Mouse (Mus musculus): Measurements from ENCODE around the gene Sqstm1. TPM values are rescaled to one million over a fixed set of nuclear protein-coding genes. Genes with fewer than 3 reads are reported as not detected.

Sqstm1 gene
- total and polyA plus RNA-seq, 2 experiments = 252 to 254 TPM

- H3K27ac ChIP-seq (replicated peaks; ENCODE audit: insufficient read depth, low read depth, low read length) = no peak overlapping the region
- TF ChIP-seq CTCF (IDR thresholded peaks at IDR 0.05; ENCODE audit: low read depth, low read length) (no peak), POLR2A (IDR thresholded peaks at IDR 0.05; ENCODE audit: extremely low read depth, insufficient read depth, low read length) (no peak)
- DNase-seq (ENCODE audit: extremely low read depth, low read depth, low spot score) = no peak
- peaks cover 50% of the 10 kb centered on the region for H3K36me3 ChIP-seq (ENCODE audit: control insufficient read depth, insufficient read depth, low read length)
- H3K4me3 ChIP-seq (ENCODE audit: insufficient read depth, low read depth, low read length) = no peak overlapping the region
- H3K9ac ChIP-seq (ENCODE audit: low read depth, low read length) = no peak overlapping the region; the same call in 1 of the 2 replicates
- no peaks in the 10 kb centered on the region for H3K27me3 ChIP-seq (ENCODE audit: control insufficient read depth, insufficient read depth, low read length)
- 94% methylated on average over 14 of the region's 14 CpGs for WGBS
- H3K4me1 ChIP-seq (ENCODE audit: control insufficient read depth, insufficient read depth, low read length) = peaks cover 54% of the 10 kb centered on the region
- peaks cover 14% of the 10 kb centered on the region; the same call in 1 of the 2 replicates for H3K79me2 ChIP-seq (ENCODE audit: control insufficient read depth, insufficient read depth, low read length)
These were observed 3.3 kb downstream of the Sqstm1 start for GRCm38 (mm10) chr11:50207344-50207743.

GRCm38 (mm10) chr11:50206037-50206436 lies 4.6 kb downstream of the Sqstm1 start:
- H3K27me3 ChIP-seq (ENCODE audit: control insufficient read depth, insufficient read depth, low read length) = no peaks in the 10 kb centered on the region
- H3K4me1 ChIP-seq (ENCODE audit: control insufficient read depth, insufficient read depth, low read length) = peaks cover 59% of the 10 kb centered on the region
- peak; percentile 66 for DNase-seq (ENCODE audit: extremely low read depth, low read depth, low spot score)
- no peak overlapping the region for H3K9ac ChIP-seq (ENCODE audit: low read depth, low read length)
- TF ChIP-seq CTCF (IDR thresholded peaks at IDR 0.05; ENCODE audit: low read depth, low read length) (no peak), POLR2A (IDR thresholded peaks at IDR 0.05; ENCODE audit: extremely low read depth, insufficient read depth, low read length) (no peak)
- WGBS = 8% methylated on average over 2 of the region's 2 CpGs
- H3K36me3 ChIP-seq (ENCODE audit: control insufficient read depth, insufficient read depth, low read length) = peaks cover 60% of the 10 kb centered on the region
- H3K4me3 ChIP-seq (ENCODE audit: insufficient read depth, low read depth, low read length) = no peak overlapping the region
- peak overlapping the region; percentile 75 for H3K27ac ChIP-seq (replicated peaks; ENCODE audit: insufficient read depth, low read depth, low read length)
- peaks cover 14% of the 10 kb centered on the region; the same call in 1 of the 2 replicates for H3K79me2 ChIP-seq (ENCODE audit: control insufficient read depth, insufficient read depth, low read length)

- 25% methylated on average over 3 of the region's 3 CpGs for WGBS
- H3K27ac ChIP-seq (replicated peaks; ENCODE audit: insufficient read depth, low read depth, low read length) = peak overlapping the region; percentile 75
- H3K27me3 ChIP-seq (ENCODE audit: control insufficient read depth, insufficient read depth, low read length) = no peaks in the 10 kb centered on the region
- H3K36me3 ChIP-seq (ENCODE audit: control insufficient read depth, insufficient read depth, low read length) = peaks cover 65% of the 10 kb centered on the region
- DNase-seq (ENCODE audit: extremely low read depth, low read depth, low spot score) = peak; percentile 89
- H3K79me2 ChIP-seq (ENCODE audit: control insufficient read depth, insufficient read depth, low read length) = peaks cover 14% of the 10 kb centered on the region; the same call in 1 of the 2 replicates
- no peak for TF ChIP-seq POLR2A (IDR thresholded peaks at IDR 0.05; ENCODE audit: extremely low read depth, insufficient read depth, low read length)
- no peak for TF ChIP-seq CTCF (IDR thresholded peaks at IDR 0.05; ENCODE audit: low read depth, low read length)
- no peak overlapping the region for H3K4me3 ChIP-seq (ENCODE audit: insufficient read depth, low read depth, low read length)
- peaks cover 64% of the 10 kb centered on the region for H3K4me1 ChIP-seq (ENCODE audit: control insufficient read depth, insufficient read depth, low read length)
- no peak overlapping the region for H3K9ac ChIP-seq (ENCODE audit: low read depth, low read length)
These were observed 5.2 kb downstream of the Sqstm1 start for GRCm38 (mm10) chr11:50205434-50205833.

GRCm38 (mm10) chr11:50203302-50203827 lies 7.3 kb downstream of the Sqstm1 start:
- H3K4me1 ChIP-seq (ENCODE audit: control insufficient read depth, insufficient read depth, low read length) = peaks cover 69% of the 10 kb centered on the region
- H3K27me3 ChIP-seq (ENCODE audit: control insufficient read depth, insufficient read depth, low read length) = no peaks in the 10 kb centered on the region
- peak overlapping the region; percentile 22 for H3K9ac ChIP-seq (ENCODE audit: low read depth, low read length)
- no peak for DNase-seq (ENCODE audit: extremely low read depth, low read depth, low spot score)
- H3K27ac ChIP-seq (replicated peaks; ENCODE audit: insufficient read depth, low read depth, low read length) = peak overlapping the region; percentile 62
- 50% methylated on average over 9 of the region's 9 CpGs for WGBS
- peaks cover 3% of the 10 kb centered on the region; the same call in 1 of the 2 replicates for H3K79me2 ChIP-seq (ENCODE audit: control insufficient read depth, insufficient read depth, low read length)
- peaks cover 74% of the 10 kb centered on the region for H3K36me3 ChIP-seq (ENCODE audit: control insufficient read depth, insufficient read depth, low read length)
- TF ChIP-seq POLR2A (IDR thresholded peaks at IDR 0.05; ENCODE audit: extremely low read depth, insufficient read depth, low read length) (no peak), CTCF (IDR thresholded peaks at IDR 0.05; ENCODE audit: low read depth, low read length) (no peak)
- H3K4me3 ChIP-seq (ENCODE audit: insufficient read depth, low read depth, low read length) = no peak overlapping the region

- Histone ChIP-seq H3K36me3 (ENCODE audit: control insufficient read depth, insufficient read depth, low read length) (peaks cover 59% of the 10 kb centered on the region), H3K4me1 (ENCODE audit: control insufficient read depth, insufficient read depth, low read length) (peaks cover 65% of the 10 kb centered on the region), H3K27me3 (ENCODE audit: control insufficient read depth, insufficient read depth, low read length) (no peaks in the 10 kb centered on the region), H3K4me3 (ENCODE audit: insufficient read depth, low read depth, low read length) (no peak overlapping the region), H3K9ac (ENCODE audit: low read depth, low read length) (no peak overlapping the region), H3K27ac (replicated peaks; ENCODE audit: insufficient read depth, low read depth, low read length) (peak overlapping the region; percentile 86), H3K79me2 (ENCODE audit: control insufficient read depth, insufficient read depth, low read length) (no peaks in the 10 kb centered on the region)
- 21% methylated on average over 3 of the region's 3 CpGs for WGBS
- peak; percentile 94 for DNase-seq (ENCODE audit: extremely low read depth, low read depth, low spot score)
- no peak for TF ChIP-seq CTCF (IDR thresholded peaks at IDR 0.05; ENCODE audit: low read depth, low read length)
- TF ChIP-seq POLR2A (IDR thresholded peaks at IDR 0.05; ENCODE audit: extremely low read depth, insufficient read depth, low read length) = no peak
These were observed 9.0 kb downstream of the Sqstm1 start for GRCm38 (mm10) chr11:50201590-50201989.

- WGBS = 14% methylated on average over 8 of the region's 8 CpGs
- Histone ChIP-seq H3K4me1 (ENCODE audit: control insufficient read depth, insufficient read depth, low read length) (peaks cover 57% of the 10 kb centered on the region), H3K79me2 (ENCODE audit: control insufficient read depth, insufficient read depth, low read length) (no peaks in the 10 kb centered on the region), H3K36me3 (ENCODE audit: control insufficient read depth, insufficient read depth, low read length) (peaks cover 50% of the 10 kb centered on the region), H3K27ac (replicated peaks; ENCODE audit: insufficient read depth, low read depth, low read length) (peak overlapping the region; percentile 86), H3K4me3 (ENCODE audit: insufficient read depth, low read depth, low read length) (no peak overlapping the region), H3K9ac (ENCODE audit: low read depth, low read length) (no peak overlapping the region), H3K27me3 (ENCODE audit: control insufficient read depth, insufficient read depth, low read length) (no peaks in the 10 kb centered on the region)
- DNase-seq (ENCODE audit: extremely low read depth, low read depth, low spot score) = peak; percentile 75
- no peak for TF ChIP-seq CTCF (IDR thresholded peaks at IDR 0.05; ENCODE audit: low read depth, low read length)
- TF ChIP-seq POLR2A (IDR thresholded peaks at IDR 0.05; ENCODE audit: extremely low read depth, insufficient read depth, low read length) = no peak
These were observed 10.0 kb downstream of the Sqstm1 start for GRCm38 (mm10) chr11:50200613-50201012.

Data from liver, adult 2 months (tissue).